Mouse (Mus musculus) fat pad, adult 2 months (tissue): ENCODE measurements around the gene Usp20.

Source experiments
- DNase-seq: peaks from one replicate; pipeline ENCODE4 v3.0.0-alpha.2; 2011; ENCODE audit warnings: low read depth, low spot score; ENCODE audit errors: extremely low read depth

Usp20 gene

GRCm38 (mm10) chr2:31069506-31069905 is 87.4 kb downstream of the Usp20 start:
- no peak for DNase-seq
